Mouse (Mus musculus) limb, embryonic 15.5 days (tissue): ENCODE results near the gene Mill1. TPM values are rescaled to one million over a fixed set of nuclear protein-coding genes. Genes with fewer than 3 reads are reported as not detected.
"Not testable (repeated sequence)": the region's sequence is repeated elsewhere in the genome, so short reads cannot be mapped to it uniquely, and the experiment has no call there.

Experiments
- ATAC-seq: fragments of 200-750 bp; cut with Nextera tagmentation; 2 replicates; pipeline ENCODE4 v1.8.0; 2017; ENCODE audit warnings: low read depth, moderate TSS enrichment; ENCODE audit not compliant: insufficient number of reproducible peaks, low FRiP score, low TSS enrichment
- H3K27ac ChIP-seq: fragments of 300-500 bp; sonication (generic); 2 replicates; pipeline ENCODE4 v1.5.1; 2015; ENCODE audit warnings: moderate library complexity, mild to moderate bottlenecking, inconsistent platforms
- H3K27me3 ChIP-seq: fragments of 300-500 bp; sonication (generic); 2 replicates; pipeline ENCODE4 v1.6.1; 2015; ENCODE audit warnings: inconsistent platforms
- H3K36me3 ChIP-seq: fragments of 300-500 bp; sonication (generic); 2 replicates; pipeline ENCODE4 v1.6.1; 2015; ENCODE audit warnings: inconsistent platforms
- H3K4me1 ChIP-seq: fragments of 300-500 bp; sonication (generic); 2 replicates; pipeline ENCODE4 v1.6.1; 2015; ENCODE audit warnings: inconsistent platforms
- H3K4me2 ChIP-seq: fragments of 300-500 bp; sonication (generic); 2 replicates; pipeline ENCODE4 v1.6.1; 2015; ENCODE audit warnings: mild to moderate bottlenecking, inconsistent platforms
- H3K4me3 ChIP-seq: fragments of 300-500 bp; sonication (generic); 2 replicates; pipeline ENCODE4 v1.5.1; 2015; ENCODE audit warnings: mild to moderate bottlenecking, inconsistent platforms
- H3K9ac ChIP-seq: fragments of 300-500 bp; sonication (generic); 2 replicates; pipeline ENCODE4 v1.6.1; 2015; ENCODE audit warnings: inconsistent platforms
- H3K9me3 ChIP-seq: fragments of 300-500 bp; sonication (generic); 2 replicates; pipeline ENCODE4 v1.6.1; 2016; ENCODE audit warnings: inconsistent platforms
- WGBS: fragments of 180-500 bp; shearing (Covaris S2); methylation state at CpG from one replicate; pipeline ENCODE4 v1.1.7; 2015; 5-methylcytosine and 5-hydroxymethylcytosine counted together
- polyA plus RNA-seq: library from polyadenylated mRNA; unstranded; fragments of >200 nt; fragmentation: Nextera tagmentation; extraction: Ambion mirVana; gene quantifications from 2 replicates; pipeline ENCODE4 v1.2.1, GENCODE M21; 2015

The Mill1 gene
- 0.45 and 0.67 TPM in 2 replicates for polyA plus RNA-seq

- Histone ChIP-seq H3K4me3 (no peak within 1 kb of the TSS), H3K4me1 (no peaks in the 10 kb centered on the region), H3K27ac (no peak within 1 kb of the TSS), H3K27me3 (no peaks in the 10 kb centered on the region), H3K9ac (no peak within 1 kb of the TSS), H3K9me3 (no peaks in the 10 kb centered on the region), H3K36me3 (no peaks in the 10 kb centered on the region), H3K4me2 (no peak within 1 kb of the TSS)
- no peak for ATAC-seq
- WGBS: 43% methylated on average over 1 of the region's 1 CpGs
These were observed at the start of gene Mill1 for GRCm38 (mm10) chr7:18245047-18245446. TSS of gene Mill1 (plus strand) at chr7:18245347.

- ATAC-seq: no peak
- Histone ChIP-seq H3K4me2 (no peak overlapping the region), H3K27me3 (no peaks in the 10 kb centered on the region), H3K36me3 (no peaks in the 10 kb centered on the region), H3K4me3 (no peak overlapping the region), H3K4me1 (no peaks in the 10 kb centered on the region), H3K9me3 (0 out of 2 replicates have a peak, but pooled peaks cover 2% of the 10 kb centered on the region), H3K9ac (no peak overlapping the region), H3K27ac (no peak overlapping the region)
- 13% methylated on average over 9 of the region's 9 CpGs for WGBS
These were observed 34.2 kb upstream of the Mill1 start for GRCm38 (mm10) chr7:18210938-18211337.

GRCm38 (mm10) chr7:18214699-18215098 is 30.4 kb upstream of the Mill1 start:
- WGBS: 87% methylated on average over 1 of the region's 1 CpGs
- H3K9me3 ChIP-seq: 0 out of 2 replicates have a peak, but pooled peaks cover 4% of the 10 kb centered on the region
- ATAC-seq: no peak
- H3K9ac ChIP-seq: no peak overlapping the region
- no peaks in the 10 kb centered on the region for H3K27me3 ChIP-seq
- no peaks in the 10 kb centered on the region for H3K4me1 ChIP-seq
- H3K36me3 ChIP-seq: no peaks in the 10 kb centered on the region
- no peak overlapping the region for H3K27ac ChIP-seq
- H3K4me3 ChIP-seq: no peak overlapping the region
- H3K4me2 ChIP-seq: no peak overlapping the region

- 63% methylated on average over 2 of the region's 2 CpGs for WGBS
- ATAC-seq: no peak
- Histone ChIP-seq H3K4me1 (no peaks in the 10 kb centered on the region), H3K36me3 (no peaks in the 10 kb centered on the region), H3K4me3 (no peak overlapping the region), H3K9ac (no peak overlapping the region), H3K27ac (no peak overlapping the region), H3K27me3 (no peaks in the 10 kb centered on the region), H3K4me2 (no peak overlapping the region), H3K9me3 (no peaks in the 10 kb centered on the region)
These were observed 6.6 kb upstream of the Mill1 start for GRCm38 (mm10) chr7:18238561-18238960.

GRCm38 (mm10) chr7:18241217-18241616 is 3.9 kb upstream of the Mill1 start:
- no peaks in the 10 kb centered on the region for H3K36me3 ChIP-seq
- H3K9me3 ChIP-seq: no peaks in the 10 kb centered on the region
- no peaks in the 10 kb centered on the region for H3K27me3 ChIP-seq
- no peak overlapping the region for H3K4me2 ChIP-seq
- H3K4me3 ChIP-seq: no peak overlapping the region
- no peak for ATAC-seq
- H3K9ac ChIP-seq: no peak overlapping the region
- no peak overlapping the region for H3K27ac ChIP-seq
- no peaks in the 10 kb centered on the region for H3K4me1 ChIP-seq
- WGBS: 80% methylated on average over 5 of the region's 5 CpGs

- not testable (repeated sequence) for H3K27me3 ChIP-seq, H3K4me2 ChIP-seq, H3K4me1 ChIP-seq, H3K27ac ChIP-seq, H3K9ac ChIP-seq, ATAC-seq, H3K9me3 ChIP-seq, H3K4me3 ChIP-seq, H3K36me3 ChIP-seq
- 50% methylated on average over 1 of the region's 1 CpGs for WGBS
These were observed 1.1 kb upstream of the Mill1 start for GRCm38 (mm10) chr7:18243959-18244573.

- H3K4me3 ChIP-seq: no peak overlapping the region
- H3K36me3 ChIP-seq: no peaks in the 10 kb centered on the region
- H3K9ac ChIP-seq: no peak overlapping the region
- peaks cover 6% of the 10 kb centered on the region; the same call in 1 of the 2 replicates for H3K9me3 ChIP-seq
- WGBS: 37% methylated on average over 1 of the region's 1 CpGs
- no peak overlapping the region for H3K4me2 ChIP-seq
- no peaks in the 10 kb centered on the region for H3K27me3 ChIP-seq
- H3K27ac ChIP-seq: no peak overlapping the region
- no peak for ATAC-seq
- no peaks in the 10 kb centered on the region for H3K4me1 ChIP-seq
These were observed 15.1 kb downstream of the Mill1 start for GRCm38 (mm10) chr7:18260219-18260618.

GRCm38 (mm10) chr7:18265089-18265488 is 19.9 kb downstream of the Mill1 start:
- H3K4me2 ChIP-seq: no peak overlapping the region
- no peaks in the 10 kb centered on the region for H3K36me3 ChIP-seq
- no peak overlapping the region for H3K4me3 ChIP-seq
- no peak overlapping the region for H3K27ac ChIP-seq
- no peak overlapping the region for H3K9ac ChIP-seq
- H3K9me3 ChIP-seq: no peaks in the 10 kb centered on the region
- no peak for ATAC-seq
- 58% methylated on average over 5 of the region's 5 CpGs for WGBS
- H3K27me3 ChIP-seq: no peaks in the 10 kb centered on the region
- no peaks in the 10 kb centered on the region for H3K4me1 ChIP-seq

Other genes starting within 250 kb of the Mill1 start
- gene Ceacam13, start 235.5 kb upstream of the Mill1 start, polyA plus RNA-seq: not detected in 2 replicates
- not detected in 2 replicates for gene Ceacam12, start 179.4 kb upstream of the Mill1 start, polyA plus RNA-seq
- gene Igfl3, start 68.9 kb upstream of the Mill1 start, polyA plus RNA-seq: not detected in 2 replicates
- not detected in 2 replicates for gene Psg18, start 109.7 kb downstream of the Mill1 start, polyA plus RNA-seq
- gene Psg28, start 186.7 kb downstream of the Mill1 start, polyA plus RNA-seq: not detected in 2 replicates
- not detected in 2 replicates for gene Psg26, start 238.8 kb downstream of the Mill1 start, polyA plus RNA-seq